Mouse (Mus musculus) stomach, embryonic 14.5 days (tissue): Measurements from ENCODE around the gene Epb41l5. TPM values are rescaled to one million over a fixed set of nuclear protein-coding genes. Genes with fewer than 3 reads are reported as not detected.

ENCODE experiments used
- ATAC-seq: fragments of 200-750 bp; cut with Nextera tagmentation; 2 replicates; pipeline ENCODE4 v1.8.0; 2017; ENCODE audit warnings: low read depth, moderate TSS enrichment; ENCODE audit not compliant: insufficient number of reproducible peaks, insufficient read depth, low FRiP score
- H3K27ac ChIP-seq: fragments of 300-500 bp; sonication (generic); 2 replicates; pipeline ENCODE4 v1.5.1; 2014; ENCODE audit warnings: mild to moderate bottlenecking, low read length, moderate library complexity, mixed read lengths
- H3K27me3 ChIP-seq: fragments of 300-500 bp; sonication (generic); 2 replicates; pipeline ENCODE4 v1.6.1; 2014; ENCODE audit warnings: low read length, control low read depth, mixed read lengths; ENCODE audit not compliant: control insufficient read depth, insufficient read depth
- H3K36me3 ChIP-seq: fragments of 300-500 bp; sonication (generic); 2 replicates; pipeline ENCODE4 v1.6.1; 2014; ENCODE audit warnings: mild to moderate bottlenecking, control low read depth, low read length, moderate library complexity, mixed read lengths; ENCODE audit not compliant: control insufficient read depth, insufficient read depth
- H3K4me1 ChIP-seq: fragments of 300-500 bp; sonication (generic); 2 replicates; pipeline ENCODE4 v1.6.1; 2014; ENCODE audit warnings: low read length, control low read depth, mixed read lengths; ENCODE audit not compliant: control insufficient read depth, insufficient read depth
- H3K4me2 ChIP-seq: fragments of 300-500 bp; sonication (generic); replicated peaks from 2 replicates; pipeline ENCODE4 v1.6.1; 2014; ENCODE audit warnings: low read depth, low read length, control low read depth
- H3K4me3 ChIP-seq: fragments of 300-500 bp; sonication (generic); 2 replicates; pipeline ENCODE4 v1.5.1; 2014; ENCODE audit warnings: low read depth, low read length, control low read depth
- H3K9ac ChIP-seq: fragments of 300-500 bp; sonication (generic); replicated peaks from 2 replicates; pipeline ENCODE4 v1.6.1; 2014; ENCODE audit warnings: low read depth, mild to moderate bottlenecking, control low read depth, low read length, moderate library complexity, mixed read lengths
- H3K9me3 ChIP-seq: fragments of 300-500 bp; sonication (generic); 2 replicates; pipeline ENCODE4 v1.6.1; 2016; ENCODE audit warnings: low read depth, low read length, control low read depth; ENCODE audit not compliant: control insufficient read depth
- WGBS: fragments of 180-500 bp; shearing (Covaris S2); extraction: QIAGEN DNeasy Blood & Tissue Kit; methylation state at CpG from one replicate; pipeline ENCODE4 v1.1.7; 2014; 5-methylcytosine and 5-hydroxymethylcytosine counted together
- polyA plus RNA-seq: library from polyadenylated mRNA; unstranded; fragments of >200 nt; fragmentation: Nextera tagmentation; extraction: Ambion mirVana; gene quantifications from 2 replicates; pipeline ENCODE4 v1.2.1, GENCODE M21; 2014

Epb41l5 gene
- polyA plus RNA-seq, 1 experiment from 2014 or later = 45.0 TPM

DNA sequence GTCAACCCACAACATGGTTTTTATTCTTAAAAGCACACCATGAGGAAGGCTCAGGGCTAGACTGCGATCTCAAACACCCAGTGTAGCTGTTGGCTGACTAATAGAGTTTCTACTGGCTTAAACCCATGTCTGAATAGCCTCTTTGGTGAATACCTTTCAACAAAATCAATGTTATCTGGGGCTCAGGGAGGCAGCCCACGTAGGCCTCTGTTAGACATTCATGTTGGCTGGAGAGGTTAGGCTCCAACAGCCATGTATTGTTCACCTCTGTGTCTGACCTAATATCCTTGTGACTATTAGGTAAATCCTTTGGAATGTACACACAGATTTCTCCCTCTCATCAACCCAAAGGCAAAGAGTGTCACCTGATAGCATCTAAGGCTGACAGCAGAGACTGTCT, 112.7 kb downstream of the Epb41l5 start:
- Histone ChIP-seq H3K36me3 (no peaks in the 10 kb centered on the region), H3K4me1 (peaks cover 3% of the 10 kb centered on the region; the same call in 1 of the 2 replicates), H3K4me3 (no peak overlapping the region), H3K9ac (no peak overlapping the region), H3K4me2 (no peak overlapping the region), H3K27me3 (no peaks in the 10 kb centered on the region), H3K9me3 (no peaks in the 10 kb centered on the region), H3K27ac (no peak overlapping the region)
- 83% methylated on average over 2 of the region's 2 CpGs for WGBS
- ATAC-seq = no peak

DNA sequence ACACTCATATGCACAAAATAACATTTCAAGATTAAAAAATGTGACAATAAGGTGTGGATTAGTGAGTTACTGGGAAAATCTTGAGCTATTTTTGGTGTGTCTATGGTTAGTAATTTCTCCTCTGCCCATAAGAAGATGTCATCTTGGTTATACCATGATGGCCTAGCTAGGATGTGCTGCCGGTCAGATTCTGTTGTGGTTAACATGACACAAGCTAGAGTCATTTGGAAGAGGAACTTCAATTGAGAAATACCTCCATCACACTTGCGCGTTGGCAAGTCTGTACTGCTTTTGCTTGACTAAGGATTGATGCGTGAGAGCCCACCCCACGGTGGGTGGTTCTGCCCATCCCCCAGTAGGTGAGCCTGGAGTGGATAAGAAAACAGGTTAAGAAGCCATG, 114.5 kb downstream of the Epb41l5 start:
- Histone ChIP-seq H3K9ac (no peak overlapping the region), H3K4me3 (no peak overlapping the region), H3K4me1 (no peaks in the 10 kb centered on the region), H3K27ac (no peak overlapping the region), H3K27me3 (no peaks in the 10 kb centered on the region), H3K9me3 (no peaks in the 10 kb centered on the region), H3K36me3 (no peaks in the 10 kb centered on the region), H3K4me2 (no peak overlapping the region)
- 92% methylated on average over 5 of the region's 5 CpGs for WGBS
- no peak for ATAC-seq

DNA sequence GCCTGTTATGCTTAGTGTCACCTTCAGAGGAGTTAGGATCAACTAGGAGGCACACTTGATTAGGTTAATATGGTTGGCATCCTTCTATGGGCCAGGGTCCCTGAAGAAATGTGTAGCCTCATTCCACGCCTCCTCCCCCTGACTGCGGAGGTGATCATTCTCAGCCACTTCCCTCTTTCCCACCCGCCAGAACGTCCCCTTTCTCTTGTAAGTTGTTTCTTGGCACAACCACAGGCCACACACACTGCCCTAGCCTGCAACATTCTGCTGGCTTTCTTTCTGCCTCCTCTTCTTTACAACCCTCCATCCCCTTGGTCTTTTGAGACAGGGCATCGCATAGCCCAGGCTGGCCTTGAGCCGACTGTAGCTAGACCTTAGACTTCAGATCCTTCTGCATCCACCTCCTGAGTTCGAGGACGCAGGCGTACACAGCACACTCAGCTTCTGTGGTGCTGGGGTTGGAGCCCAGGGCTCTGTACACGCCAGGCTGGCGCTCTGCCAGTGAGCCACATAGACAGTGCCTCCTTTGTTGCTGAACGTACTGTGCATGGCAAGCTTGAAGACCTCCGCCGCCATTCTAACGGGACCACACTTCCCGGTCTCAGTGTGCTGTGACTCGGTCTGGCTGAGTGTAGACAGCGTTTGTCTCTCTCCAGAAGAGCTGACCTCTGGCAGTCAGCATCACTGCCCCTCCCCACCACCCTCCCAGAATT, 115.6 kb downstream of the Epb41l5 start:
- WGBS = 87% methylated on average over 18 of the region's 18 CpGs
- Histone ChIP-seq H3K4me3 (no peak overlapping the region), H3K27ac (no peak overlapping the region), H3K36me3 (0 out of 2 replicates have a peak, but pooled peaks cover 2% of the 10 kb centered on the region), H3K4me1 (no peaks in the 10 kb centered on the region), H3K9ac (no peak overlapping the region), H3K27me3 (no peaks in the 10 kb centered on the region), H3K4me2 (no peak overlapping the region), H3K9me3 (no peaks in the 10 kb centered on the region)
- no peak for ATAC-seq

DNA sequence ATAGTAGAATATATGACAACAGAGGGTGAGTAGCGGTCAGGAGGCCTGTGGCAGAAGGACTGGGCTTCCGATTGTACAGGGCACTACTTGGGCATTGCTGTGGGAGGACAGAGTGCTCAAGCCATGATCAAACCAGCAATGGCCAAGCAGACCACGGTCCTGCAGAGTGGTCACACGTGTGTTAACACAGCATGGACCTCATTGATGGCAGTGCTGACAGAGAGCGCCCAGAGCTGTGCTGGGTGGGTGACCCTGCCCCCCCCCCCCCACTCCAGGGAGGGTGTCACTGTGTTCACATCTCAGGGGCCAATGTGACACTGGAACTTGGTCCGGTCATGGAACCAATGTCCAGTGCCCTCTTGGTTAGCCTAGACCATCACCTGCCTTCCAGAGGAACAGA, 116.6 kb downstream of the Epb41l5 start:
- Histone ChIP-seq H3K4me2 (no peak overlapping the region), H3K27me3 (no peaks in the 10 kb centered on the region), H3K36me3 (peaks cover 9% of the 10 kb centered on the region; the same call in 1 of the 2 replicates), H3K4me1 (no peaks in the 10 kb centered on the region), H3K27ac (no peak overlapping the region), H3K4me3 (no peak overlapping the region), H3K9ac (no peak overlapping the region), H3K9me3 (peaks cover 5% of the 10 kb centered on the region; the same call in 1 of the 2 replicates)
- ATAC-seq = no peak
- WGBS = 93% methylated on average over 6 of the region's 6 CpGs

DNA sequence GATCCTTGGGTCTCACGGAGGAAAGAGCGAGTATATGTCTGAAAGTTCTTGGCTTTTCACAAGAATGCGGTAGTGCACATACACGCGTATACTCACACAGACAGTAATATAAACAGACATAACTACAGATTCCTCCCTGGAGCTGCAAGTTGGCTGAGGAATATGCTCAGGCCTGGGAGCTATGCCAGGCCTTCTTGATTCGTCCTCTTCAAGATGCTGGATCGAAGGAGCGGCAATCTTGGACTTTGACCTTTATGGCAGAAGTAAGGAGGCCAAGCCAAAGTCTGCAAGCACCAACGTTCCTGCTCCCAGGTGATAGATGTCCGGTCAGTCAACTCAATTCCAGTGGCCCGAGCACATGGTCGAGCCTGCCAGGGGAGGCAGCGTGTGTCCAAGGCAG, 117.9 kb downstream of the Epb41l5 start:
- WGBS = 66% methylated on average over 13 of the region's 13 CpGs
- H3K27ac ChIP-seq = no peak overlapping the region
- H3K4me2 ChIP-seq = no peak overlapping the region
- H3K36me3 ChIP-seq = peaks cover 10% of the 10 kb centered on the region; the same call in 1 of the 2 replicates
- peaks cover 6% of the 10 kb centered on the region for H3K4me1 ChIP-seq
- no peak overlapping the region for H3K4me3 ChIP-seq
- H3K9ac ChIP-seq = no peak overlapping the region
- H3K9me3 ChIP-seq = peaks cover 13% of the 10 kb centered on the region; the same call in 1 of the 2 replicates
- no peaks in the 10 kb centered on the region for H3K27me3 ChIP-seq
- ATAC-seq = no peak

DNA sequence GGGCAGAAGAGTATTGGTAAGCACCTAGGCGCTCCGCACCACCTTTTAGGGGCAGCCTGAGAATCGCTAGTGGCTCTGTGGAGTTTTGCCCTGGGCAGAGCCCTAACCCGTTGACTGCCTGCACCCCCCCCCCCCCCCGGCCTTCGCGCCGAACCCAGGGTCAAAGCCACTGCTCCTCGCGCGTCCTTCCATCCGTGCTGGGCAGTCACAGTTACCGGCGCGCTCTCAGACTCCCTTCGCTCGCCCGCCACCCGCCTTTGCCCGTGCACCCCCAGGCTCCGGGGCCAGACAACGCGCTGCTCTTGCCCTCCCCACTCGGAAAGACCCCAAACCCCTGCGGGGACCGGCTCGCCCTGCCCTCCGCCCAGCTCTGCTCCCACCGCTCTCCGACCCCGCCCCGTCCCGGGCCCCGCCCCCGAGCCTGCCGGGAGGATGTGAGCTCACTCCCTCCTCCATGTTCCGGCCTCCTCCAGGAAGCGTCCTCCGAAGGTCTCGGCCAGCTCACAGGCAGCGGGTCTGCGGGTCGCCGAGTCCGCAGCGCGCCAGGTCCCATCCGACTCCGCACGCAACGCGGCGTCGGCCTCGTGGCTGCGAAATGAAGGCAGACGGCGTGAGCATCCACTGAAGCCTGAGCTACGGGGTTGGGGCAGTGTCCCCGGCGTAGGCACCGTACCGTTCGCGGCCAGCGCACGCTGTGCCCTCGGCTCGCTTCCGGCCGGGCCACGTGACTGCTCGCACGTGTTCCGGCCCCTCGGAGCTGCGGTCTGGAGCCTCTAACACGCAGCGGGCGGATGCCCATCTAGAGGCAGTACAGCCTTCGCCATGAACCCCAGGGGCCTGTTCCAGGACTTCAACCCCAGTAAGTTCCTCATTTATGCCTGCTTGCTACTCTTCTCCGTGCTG, 122.9 kb downstream of the Epb41l5 start, which contains the start of gene Tmem185b:
Gene Tmem185b (plus strand): TSS at position 472 of the 903 bp plus-strand sequence.
- WGBS = 1% methylated on average over 71 of the region's 82 CpGs
- no peaks in the 10 kb centered on the region for H3K27me3 ChIP-seq
- peak; percentile 94 for ATAC-seq
- peaks cover 17% of the 10 kb centered on the region for H3K4me1 ChIP-seq
- peaks cover 10% of the 10 kb centered on the region; the same call in 1 of the 2 replicates for H3K36me3 ChIP-seq
- H3K27ac ChIP-seq = peak within 1 kb of the TSS; percentile 74
- peak within 1 kb of the TSS; percentile 93 for H3K4me2 ChIP-seq
- peak within 1 kb of the TSS; percentile 69 for H3K9ac ChIP-seq
- peak within 1 kb of the TSS; percentile 61 for H3K4me3 ChIP-seq
- peaks cover 13% of the 10 kb centered on the region; the same call in 1 of the 2 replicates for H3K9me3 ChIP-seq

DNA sequence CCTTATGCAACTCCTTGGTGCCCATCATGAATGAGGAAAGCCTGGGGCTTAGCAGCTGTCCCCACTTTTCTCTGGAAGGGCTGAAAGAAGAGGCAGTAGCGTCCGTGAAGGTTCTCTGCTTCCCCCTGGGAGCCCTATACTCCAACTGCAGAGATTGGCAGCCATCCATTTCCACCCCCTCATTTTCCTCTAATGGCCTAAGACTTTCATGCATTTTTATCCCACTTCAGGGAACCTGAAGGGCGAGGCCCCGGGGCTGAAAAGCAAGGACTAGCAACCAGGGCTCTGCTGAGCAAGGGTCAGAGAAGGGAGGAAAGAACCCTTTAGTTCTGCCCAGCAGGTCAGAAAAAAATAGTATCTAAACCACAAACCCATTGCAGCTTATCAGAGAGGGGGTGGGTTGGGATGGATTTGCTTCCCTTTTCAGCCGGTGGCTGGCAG, 123.8 kb downstream of the Epb41l5 start:
- ATAC-seq = no peak
- WGBS = 20% methylated on average over 5 of the region's 5 CpGs
- Histone ChIP-seq H3K36me3 (peaks cover 10% of the 10 kb centered on the region; the same call in 1 of the 2 replicates), H3K27me3 (no peaks in the 10 kb centered on the region), H3K4me1 (peaks cover 17% of the 10 kb centered on the region), H3K4me2 (peak overlapping the region; percentile 93), H3K9me3 (peaks cover 13% of the 10 kb centered on the region; the same call in 1 of the 2 replicates), H3K4me3 (peak overlapping the region; percentile 61), H3K27ac (no peak overlapping the region), H3K9ac (peak overlapping the region; percentile 69; the same call in 1 of the 2 replicates)

DNA sequence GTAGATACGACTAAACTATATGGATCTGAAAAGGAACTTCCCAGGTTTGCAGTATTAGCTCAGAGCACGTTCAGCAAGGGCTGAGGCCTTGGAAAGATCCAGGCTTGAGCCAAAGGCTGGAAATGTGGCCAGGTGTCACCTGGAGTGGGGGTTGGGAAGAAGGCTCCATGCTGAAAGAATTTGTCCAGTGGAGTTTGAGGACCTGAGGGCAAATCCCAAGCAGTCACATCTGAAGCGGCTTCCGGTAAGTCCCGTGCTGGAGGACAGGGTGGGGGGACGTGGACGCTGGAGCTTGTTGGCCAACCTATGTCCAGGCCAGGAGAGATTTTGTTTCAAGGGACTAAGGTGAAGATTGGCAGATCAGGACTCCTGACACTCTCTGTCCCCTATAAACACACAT, 125.0 kb downstream of the Epb41l5 start:
- H3K27ac ChIP-seq = no peak overlapping the region

More for the DNA sequence above, 125.0 kb downstream of the Epb41l5 start:
- Histone ChIP-seq H3K4me1 (peaks cover 17% of the 10 kb centered on the region), H3K27me3 (no peaks in the 10 kb centered on the region), H3K4me3 (no peak overlapping the region), H3K4me2 (no peak overlapping the region), H3K9ac (no peak overlapping the region), H3K9me3 (peaks cover 13% of the 10 kb centered on the region; the same call in 1 of the 2 replicates), H3K36me3 (peaks cover 10% of the 10 kb centered on the region; the same call in 1 of the 2 replicates)
- no peak for ATAC-seq
- 88% methylated on average over 7 of the region's 7 CpGs for WGBS
